In genomic region chr11:19138831-19139230, GRCm38 (mm10) we compare ENCODE assay signal across 17 mouse cellular contexts.
DNase-seq lines count a peak whose midpoint lies in the region; ATAC-seq and TF ChIP-seq lines count a peak whose summit lies in the region.
"Had no signal": no experiment of that assay in that cellular context is flagged by ENCODE, and none has a peak within 500 bp of the region (broad histone marks: within the 10 kb centered on the region; RNA-seq: fewer than 3 reads in every experiment).

No protein-coding gene starts in this region.

- H3K27me3 ChIP-seq in intestine, embryonic 16.5 days (replicated peaks; ENCODE audit: control insufficient read depth, insufficient read depth, low read length): no peaks in the 10 kb centered on the region
- no peaks in the 10 kb centered on the region for H3K27me3 ChIP-seq in intestine, postnatal 0 days (replicated peaks; ENCODE audit: control insufficient read depth, insufficient read depth, low read length)
- H3K27me3 ChIP-seq in kidney, postnatal 0 days (ENCODE audit: insufficient read depth, low read length): no peaks in the 10 kb centered on the region
- H3K27me3 ChIP-seq in lung, embryonic 16.5 days (ENCODE audit: control insufficient read depth, insufficient read depth, low read depth, low read length): no peaks in the 10 kb centered on the region
- H3K27me3 ChIP-seq: embryonic facial prominence, embryonic 13.5 days; forebrain, embryonic 13.5 days; forebrain, embryonic 15.5 days had no signal

- no peak for TF ChIP-seq POLR2A in lung, adult 2 months (IDR thresholded peaks at IDR 0.05; ENCODE audit: borderline replicate concordance, extremely low read depth, low read depth, low read length)

- ATAC-seq in intestine, embryonic 16.5 days: no peak
- ATAC-seq in intestine, postnatal 0 days: no peak
- no peak for ATAC-seq in kidney, postnatal 0 days (replicated peaks; ENCODE audit: low FRiP score, low read depth)
- ATAC-seq in lung, embryonic 16.5 days (ENCODE audit: low read depth): 0 out of 2 replicates have a peak, but pooled peaks have one; percentile 4
- ATAC-seq: activated CD4-positive, CD25-positive, alpha-beta regulatory T cell, adult 4 months; forebrain, embryonic 13.5 days; forebrain, embryonic 15.5 days; Patski had no signal

- no peak overlapping the region for H3K4me2 ChIP-seq in intestine, embryonic 16.5 days (ENCODE audit: low read depth, low read length)
- H3K4me2 ChIP-seq in intestine, postnatal 0 days (replicated peaks; ENCODE audit: low read depth): no peak overlapping the region
- H3K4me2 ChIP-seq in kidney, postnatal 0 days (ENCODE audit: low read length): no peak overlapping the region
- no peak overlapping the region for H3K4me2 ChIP-seq in lung, embryonic 16.5 days (ENCODE audit: low read depth, low read length)
- H3K4me2 ChIP-seq: embryonic facial prominence, embryonic 13.5 days; forebrain, embryonic 13.5 days; forebrain, embryonic 15.5 days had no signal

- H3K4me3 ChIP-seq in intestine, embryonic 16.5 days (ENCODE audit: low read length): no peak overlapping the region
- H3K4me3 ChIP-seq in intestine, postnatal 0 days (ENCODE audit: low read depth, low read length): no peak overlapping the region
- no peak overlapping the region for H3K4me3 ChIP-seq in kidney, postnatal 0 days (replicated peaks; ENCODE audit: low read depth, low read length)
- no peak overlapping the region for H3K4me3 ChIP-seq in lung, embryonic 16.5 days (ENCODE audit: low read length)
- H3K4me3 ChIP-seq in lung, adult 2 months (replicated peaks; ENCODE audit: extremely low read depth, low read depth, low read length): no peak overlapping the region
- H3K4me3 ChIP-seq: embryonic facial prominence, embryonic 13.5 days; forebrain, embryonic 13.5 days; forebrain, embryonic 15.5 days had no signal

- TF ChIP-seq CTCF in intestine, postnatal 0 days (IDR thresholded peaks at IDR 0.05; ENCODE audit: low read depth): no peak
- no peak for TF ChIP-seq CTCF in kidney, postnatal 0 days (IDR thresholded peaks at IDR 0.05; ENCODE audit: low read depth)
- TF ChIP-seq CTCF in lung, adult 2 months (IDR thresholded peaks at IDR 0.05; ENCODE audit: insufficient read depth, low read length): no peak

- no peaks in the 10 kb centered on the region for H3K36me3 ChIP-seq in intestine, embryonic 16.5 days (ENCODE audit: control insufficient read depth, insufficient read depth, low read length)
- no peaks in the 10 kb centered on the region for H3K36me3 ChIP-seq in intestine, postnatal 0 days (ENCODE audit: control insufficient read depth, insufficient read depth)
- H3K36me3 ChIP-seq in kidney, postnatal 0 days (ENCODE audit: insufficient read depth, low read length): no peaks in the 10 kb centered on the region
- no peaks in the 10 kb centered on the region for H3K36me3 ChIP-seq in lung, embryonic 16.5 days (ENCODE audit: control insufficient read depth, insufficient read depth, low read length)
- H3K36me3 ChIP-seq: embryonic facial prominence, embryonic 13.5 days; forebrain, embryonic 15.5 days had no signal

- H3K27ac ChIP-seq in intestine, embryonic 16.5 days (ENCODE audit: low read length): 0 out of 2 replicates have a peak overlapping the region, but pooled peaks have one; percentile 9
- no peak overlapping the region for H3K27ac ChIP-seq in intestine, postnatal 0 days (ENCODE audit: low read depth, low read length)
- 0 out of 2 replicates have a peak overlapping the region, but pooled peaks have one; percentile 31 for H3K27ac ChIP-seq in kidney, postnatal 0 days
- peak overlapping the region; percentile 9; the same call in 1 of the 2 replicates for H3K27ac ChIP-seq in lung, embryonic 16.5 days (ENCODE audit: low read length)
- H3K27ac ChIP-seq: embryonic facial prominence, embryonic 13.5 days; forebrain, embryonic 13.5 days; forebrain, embryonic 15.5 days had no signal

- no peak overlapping the region for H3K9ac ChIP-seq in intestine, embryonic 16.5 days (ENCODE audit: low read depth, low read length)
- H3K9ac ChIP-seq in intestine, postnatal 0 days (ENCODE audit: low read depth, low read length): no peak overlapping the region
- no peak overlapping the region for H3K9ac ChIP-seq in kidney, postnatal 0 days (ENCODE audit: low read depth, low read length)
- H3K9ac ChIP-seq in lung, embryonic 16.5 days (ENCODE audit: low read length): no peak overlapping the region
- H3K9ac ChIP-seq: embryonic facial prominence, embryonic 13.5 days; forebrain, embryonic 13.5 days; forebrain, embryonic 15.5 days; forebrain, postnatal 0 days had no signal

- 70% methylated on average over 2 of the region's 2 CpGs for WGBS in intestine, embryonic 16.5 days
- 69% methylated on average over 2 of the region's 2 CpGs for WGBS in intestine, postnatal 0 days
- 79% methylated on average over 2 of the region's 2 CpGs for WGBS in kidney, postnatal 0 days
- WGBS in lung, embryonic 16.5 days: 62% methylated on average over 2 of the region's 2 CpGs
- 71% methylated on average over 2 of the region's 2 CpGs for WGBS in lung, adult 2 months

- DNase-seq in kidney, postnatal 0 days (ENCODE audit: low spot score): no peak
- DNase-seq in kidney, postnatal 14 days: no peak
- no peak for DNase-seq in lung, adult 2 months
- no peak for DNase-seq in spleen, adult 12 weeks (ENCODE audit: low spot score)
- DNase-seq: adrenal gland, adult 8-10 months; adrenal gland, postnatal 36 days; cerebellum, adult 11-12 months; cerebellum, adult 2 months; forebrain, postnatal 0 days had no signal

- H3K4me1 ChIP-seq in intestine, embryonic 16.5 days (ENCODE audit: control insufficient read depth, insufficient read depth, low read length): no peaks in the 10 kb centered on the region
- no peaks in the 10 kb centered on the region for H3K4me1 ChIP-seq in intestine, postnatal 0 days (replicated peaks; ENCODE audit: control insufficient read depth, insufficient read depth, low read length)
- no peaks in the 10 kb centered on the region for H3K4me1 ChIP-seq in kidney, postnatal 0 days (replicated peaks; ENCODE audit: insufficient read depth, low read length)
- 0 out of 2 replicates have a peak, but pooled peaks cover 2% of the 10 kb centered on the region for H3K4me1 ChIP-seq in lung, embryonic 16.5 days (replicated peaks; ENCODE audit: control insufficient read depth, insufficient read depth, low read length)
- no peaks in the 10 kb centered on the region for H3K4me1 ChIP-seq in lung, adult 2 months (ENCODE audit: control insufficient read depth, insufficient read depth, low read length)

- no peaks in the 10 kb centered on the region for H3K9me3 ChIP-seq in intestine, embryonic 16.5 days (ENCODE audit: control insufficient read depth, low read length)
- no peaks in the 10 kb centered on the region for H3K9me3 ChIP-seq in intestine, postnatal 0 days (ENCODE audit: control insufficient read depth)
- no peaks in the 10 kb centered on the region for H3K9me3 ChIP-seq in kidney, postnatal 0 days (replicated peaks; ENCODE audit: low read length)
- H3K9me3 ChIP-seq in lung, embryonic 16.5 days (ENCODE audit: control insufficient read depth, low read length): no peaks in the 10 kb centered on the region
- H3K9me3 ChIP-seq: embryonic facial prominence, embryonic 13.5 days; forebrain, embryonic 13.5 days; forebrain, embryonic 15.5 days had no signal
